Mouse (Mus musculus) embryonic facial prominence, embryonic 11.5 days (tissue): ENCODE data around the gene Pappa2. TPM values are rescaled to one million over a fixed set of nuclear protein-coding genes. Genes with fewer than 3 reads are reported as not detected.

ENCODE experiments used
- ATAC-seq: fragments of 200-750 bp; cut with Nextera tagmentation; replicated peaks from 2 replicates; pipeline ENCODE4 v1.8.0; 2017; ENCODE audit warnings: low read depth; ENCODE audit not compliant: insufficient number of reproducible peaks, low FRiP score, low TSS enrichment
- DNase-seq: peaks from one replicate; pipeline ENCODE4 v3.0.0-alpha.2; 2015; ENCODE audit warnings: low spot score
- H3K27ac ChIP-seq: fragments of 300-500 bp; sonication (generic); replicated peaks from 2 replicates; pipeline ENCODE4 v1.5.1; 2014; ENCODE audit warnings: mild to moderate bottlenecking, low read depth, low read length, control low read depth
- H3K27me3 ChIP-seq: fragments of 300-500 bp; sonication (generic); 2 replicates; pipeline ENCODE4 v1.6.1; 2014; ENCODE audit warnings: mild to moderate bottlenecking, low read length, moderate library complexity, mixed read lengths; ENCODE audit not compliant: control insufficient read depth, insufficient read depth
- H3K36me3 ChIP-seq: fragments of 300-500 bp; sonication (generic); replicated peaks from 2 replicates; pipeline ENCODE4 v1.6.1; 2014; ENCODE audit warnings: low read depth, mild to moderate bottlenecking, low read length, moderate library complexity, mixed read lengths; ENCODE audit not compliant: control insufficient read depth, insufficient read depth
- H3K4me1 ChIP-seq: fragments of 300-500 bp; sonication (generic); 2 replicates; pipeline ENCODE4 v1.6.1; 2014; ENCODE audit warnings: low read length, mixed read lengths; ENCODE audit not compliant: control insufficient read depth, insufficient read depth
- H3K4me2 ChIP-seq: fragments of 300-500 bp; sonication (generic); 2 replicates; pipeline ENCODE4 v1.6.1; 2014; ENCODE audit warnings: low read depth, mild to moderate bottlenecking, control low read depth, low read length, moderate library complexity
- H3K4me3 ChIP-seq: fragments of 300-500 bp; sonication (generic); 2 replicates; pipeline ENCODE4 v1.5.1; 2014; ENCODE audit warnings: low read depth, low read length, control low read depth
- H3K9ac ChIP-seq: fragments of 300-500 bp; sonication (generic); replicated peaks from 2 replicates; pipeline ENCODE4 v1.6.1; 2014; ENCODE audit warnings: mild to moderate bottlenecking, control low read depth, low read length
- H3K9me3 ChIP-seq: fragments of 300-500 bp; sonication (generic); replicated peaks from 2 replicates; pipeline ENCODE4 v1.6.1; 2016; ENCODE audit warnings: mild to moderate bottlenecking, low read length, inconsistent platforms, mixed read lengths; ENCODE audit not compliant: control insufficient read depth
- WGBS: fragments of 180-500 bp; shearing (Covaris S2); extraction: QIAGEN DNeasy Blood & Tissue Kit; methylation state at CpG from one replicate; pipeline ENCODE4 v1.1.7; 2014; 5-methylcytosine and 5-hydroxymethylcytosine counted together
- polyA plus RNA-seq: library from polyadenylated mRNA; unstranded; fragments of >200 nt; fragmentation: Nextera tagmentation; extraction: Ambion mirVana; gene quantifications from 2 replicates; pipeline ENCODE4 v1.2.1, GENCODE M21; 2014

Pappa2 gene
- polyA plus RNA-seq: 2.2 and 2.3 TPM in 2 replicates

- H3K4me1 ChIP-seq: no peaks in the 10 kb centered on the region
- ATAC-seq (no peak), DNase-seq (no peak)
- no peak within 1 kb of the TSS for H3K9ac ChIP-seq
- no peak within 1 kb of the TSS for H3K27ac ChIP-seq
- WGBS: 50% methylated on average over 1 of the region's 1 CpGs
- H3K4me3 ChIP-seq: no peak within 1 kb of the TSS
- H3K4me2 ChIP-seq: no peak within 1 kb of the TSS
- no peaks in the 10 kb centered on the region for H3K9me3 ChIP-seq
- H3K27me3 ChIP-seq: no peaks in the 10 kb centered on the region
- no peaks in the 10 kb centered on the region for H3K36me3 ChIP-seq
These were observed at the start of gene Pappa2 for GRCm38 (mm10) chr1:158980390-158980789. Gene Pappa2, minus strand, starts transcription at chr1:158980490.

- H3K4me3 ChIP-seq: no peak overlapping the region
- H3K36me3 ChIP-seq: no peaks in the 10 kb centered on the region
- no peak overlapping the region for H3K27ac ChIP-seq
- 90% methylated on average over 2 of the region's 2 CpGs for WGBS
- no peaks in the 10 kb centered on the region for H3K27me3 ChIP-seq
- DNase-seq (no peak), ATAC-seq (no peak)
- no peaks in the 10 kb centered on the region for H3K4me1 ChIP-seq
- no peaks in the 10 kb centered on the region for H3K9me3 ChIP-seq
- no peak overlapping the region for H3K4me2 ChIP-seq
- H3K9ac ChIP-seq: no peak overlapping the region
These were observed 48.8 kb upstream of the Pappa2 start for GRCm38 (mm10) chr1:159029106-159029505.

GRCm38 (mm10) chr1:159014940-159015660, 34.8 kb upstream of the Pappa2 start:
- no peaks in the 10 kb centered on the region for H3K9me3 ChIP-seq
- DNase-seq (no peak), ATAC-seq (no peak)
- no peaks in the 10 kb centered on the region for H3K27me3 ChIP-seq
- H3K9ac ChIP-seq: no peak overlapping the region
- no peaks in the 10 kb centered on the region for H3K4me1 ChIP-seq
- no peak overlapping the region for H3K27ac ChIP-seq
- WGBS: 83% methylated on average over 5 of the region's 5 CpGs
- H3K36me3 ChIP-seq: no peaks in the 10 kb centered on the region
- H3K4me3 ChIP-seq: no peak overlapping the region
- H3K4me2 ChIP-seq: no peak overlapping the region

- DNase-seq (no peak), ATAC-seq (no peak)
- Histone ChIP-seq H3K4me2 (no peak overlapping the region), H3K27ac (no peak overlapping the region), H3K36me3 (no peaks in the 10 kb centered on the region), H3K4me1 (no peaks in the 10 kb centered on the region), H3K9me3 (no peaks in the 10 kb centered on the region), H3K4me3 (no peak overlapping the region), H3K27me3 (no peaks in the 10 kb centered on the region), H3K9ac (no peak overlapping the region)
- 78% methylated on average over 3 of the region's 3 CpGs for WGBS
These were observed 6.8 kb upstream of the Pappa2 start for GRCm38 (mm10) chr1:158987042-158987441.

GRCm38 (mm10) chr1:158962340-158962739, 17.9 kb downstream of the Pappa2 start:
- H3K27ac ChIP-seq: no peak overlapping the region
- H3K9me3 ChIP-seq: no peaks in the 10 kb centered on the region
- 79% methylated on average over 5 of the region's 5 CpGs for WGBS
- no peak for DNase-seq
- ATAC-seq: no peak
- no peak overlapping the region for H3K4me2 ChIP-seq
- H3K4me3 ChIP-seq: no peak overlapping the region
- no peaks in the 10 kb centered on the region for H3K27me3 ChIP-seq
- no peaks in the 10 kb centered on the region for H3K36me3 ChIP-seq
- H3K9ac ChIP-seq: no peak overlapping the region
- no peaks in the 10 kb centered on the region for H3K4me1 ChIP-seq

- H3K9me3 ChIP-seq: no peaks in the 10 kb centered on the region
- H3K4me3 ChIP-seq: no peak overlapping the region
- DNase-seq (peak; percentile 32), ATAC-seq (no peak)
- H3K4me1 ChIP-seq: no peaks in the 10 kb centered on the region
- H3K4me2 ChIP-seq: no peak overlapping the region; the same call in 1 of the 2 replicates
- no peak overlapping the region for H3K9ac ChIP-seq
- no peaks in the 10 kb centered on the region for H3K36me3 ChIP-seq
- no peaks in the 10 kb centered on the region for H3K27me3 ChIP-seq
- WGBS: 31% methylated on average over 4 of the region's 4 CpGs
- no peak overlapping the region for H3K27ac ChIP-seq
These were observed 19.3 kb downstream of the Pappa2 start for GRCm38 (mm10) chr1:158960984-158961383.

GRCm38 (mm10) chr1:158960549-158960948, 19.7 kb downstream of the Pappa2 start:
- Histone ChIP-seq H3K36me3 (no peaks in the 10 kb centered on the region), H3K4me3 (no peak overlapping the region), H3K9me3 (no peaks in the 10 kb centered on the region), H3K27ac (no peak overlapping the region), H3K9ac (no peak overlapping the region), H3K27me3 (no peaks in the 10 kb centered on the region), H3K4me2 (no peak overlapping the region; the same call in 1 of the 2 replicates), H3K4me1 (no peaks in the 10 kb centered on the region)
- DNase-seq (peak; percentile 41), ATAC-seq (peak; percentile 42)
- WGBS: 19% methylated on average over 8 of the region's 8 CpGs

- no peak overlapping the region for H3K27ac ChIP-seq
- H3K9me3 ChIP-seq: no peaks in the 10 kb centered on the region
- no peak overlapping the region for H3K4me3 ChIP-seq
- no peaks in the 10 kb centered on the region for H3K27me3 ChIP-seq
- no peak overlapping the region for H3K9ac ChIP-seq
- DNase-seq (no peak), ATAC-seq (no peak)
- no peaks in the 10 kb centered on the region for H3K36me3 ChIP-seq
- 91% methylated on average over 7 of the region's 7 CpGs for WGBS
- no peaks in the 10 kb centered on the region for H3K4me1 ChIP-seq
- no peak overlapping the region for H3K4me2 ChIP-seq
These were observed 23.9 kb downstream of the Pappa2 start for GRCm38 (mm10) chr1:158956361-158956760.
